Mouse (Mus musculus) layer of hippocampus, adult 11-12 months (tissue): ENCODE measurements around the gene Capn12.
"Not testable (repeated sequence)": the region's sequence is repeated elsewhere in the genome, so short reads cannot be mapped to it uniquely, and the experiment has no call there.

ENCODE experiments used
- DNase-seq: peaks from one replicate; pipeline ENCODE4 v3.0.0; 2022; ENCODE audit warnings: low spot score

Gene Capn12

DNA sequence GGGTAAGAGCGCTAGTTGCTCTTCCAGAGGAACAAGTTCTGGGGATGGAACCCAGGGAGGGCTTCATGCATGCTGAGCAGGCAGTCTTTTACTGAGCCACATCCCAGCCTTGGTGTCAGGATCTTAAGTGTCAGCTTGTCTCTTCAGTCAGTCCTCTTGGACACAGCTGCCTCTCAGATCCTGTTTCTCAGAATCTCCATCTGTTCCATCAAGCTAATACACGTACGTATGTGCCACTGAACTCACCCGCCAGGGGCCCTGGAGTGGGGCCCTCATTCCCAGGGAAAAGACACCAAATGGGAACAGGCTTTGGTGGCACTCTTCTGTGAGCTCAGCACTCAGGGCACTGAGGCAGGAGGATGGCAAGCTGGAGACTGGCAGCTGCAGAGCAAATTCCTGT, 3.4 kb upstream of the Capn12 start:
- DNase-seq: no peak

DNA sequence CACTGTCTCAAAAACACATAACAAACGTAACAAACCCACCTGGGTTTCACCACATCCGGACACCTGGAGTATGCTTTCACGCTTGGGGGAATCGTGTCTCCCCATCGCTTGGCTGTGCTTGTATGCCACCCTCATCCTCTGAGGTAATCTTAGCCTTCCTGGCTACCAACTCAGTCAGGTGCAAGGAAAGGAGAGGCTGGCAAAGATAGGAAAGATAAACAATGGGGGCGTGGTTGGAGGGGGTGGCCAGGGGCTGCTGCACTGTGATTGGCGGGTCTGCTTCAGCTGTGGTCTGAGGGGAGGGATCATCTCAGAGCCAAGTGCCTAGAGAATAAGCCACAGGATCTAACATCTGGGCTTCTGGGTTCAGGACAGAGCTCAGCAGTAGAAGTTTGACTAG, 1.6 kb upstream of the Capn12 start:
- no peak for DNase-seq

DNA sequence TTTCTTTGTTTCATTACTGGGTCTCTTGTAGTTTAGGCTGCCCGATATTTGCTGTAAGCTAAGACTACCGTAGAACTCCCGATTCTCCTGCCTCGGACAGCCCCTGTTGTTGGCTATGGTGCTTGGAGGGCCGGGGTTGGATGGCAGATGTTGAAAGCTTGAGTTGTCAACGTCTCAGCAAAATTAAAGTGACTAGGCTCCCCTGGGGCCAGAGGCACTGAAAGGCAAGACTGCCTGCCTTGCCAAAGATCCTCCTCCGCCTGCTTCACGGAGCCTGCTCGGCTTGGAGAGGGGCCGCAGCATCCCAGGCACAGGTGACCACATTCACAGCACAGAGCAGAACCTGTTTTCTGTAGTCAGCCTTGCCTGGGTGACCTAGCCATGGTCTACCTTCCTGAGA, 668 bp upstream of the Capn12 start:
- DNase-seq: no peak

DNA sequence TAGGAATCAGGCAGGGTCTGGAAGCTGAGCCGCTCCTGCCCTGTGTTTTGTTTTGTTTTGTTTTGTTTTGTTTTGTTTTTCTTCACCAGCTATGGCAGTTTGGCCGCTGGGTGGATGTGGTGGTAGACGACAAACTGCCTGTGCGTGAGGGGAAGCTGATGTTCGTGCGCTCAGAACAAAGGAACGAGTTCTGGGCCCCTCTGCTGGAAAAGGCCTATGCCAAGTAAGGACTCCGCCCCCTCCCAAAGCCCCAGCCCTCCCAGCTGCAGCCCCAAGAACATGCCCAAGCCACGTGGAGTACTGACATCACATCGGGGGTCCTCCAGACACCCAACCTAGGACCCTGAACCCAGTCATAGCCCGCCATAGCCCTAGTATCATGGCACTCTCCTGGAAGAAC, 1.8 kb downstream of the Capn12 start:
- DNase-seq: no peak

DNA sequence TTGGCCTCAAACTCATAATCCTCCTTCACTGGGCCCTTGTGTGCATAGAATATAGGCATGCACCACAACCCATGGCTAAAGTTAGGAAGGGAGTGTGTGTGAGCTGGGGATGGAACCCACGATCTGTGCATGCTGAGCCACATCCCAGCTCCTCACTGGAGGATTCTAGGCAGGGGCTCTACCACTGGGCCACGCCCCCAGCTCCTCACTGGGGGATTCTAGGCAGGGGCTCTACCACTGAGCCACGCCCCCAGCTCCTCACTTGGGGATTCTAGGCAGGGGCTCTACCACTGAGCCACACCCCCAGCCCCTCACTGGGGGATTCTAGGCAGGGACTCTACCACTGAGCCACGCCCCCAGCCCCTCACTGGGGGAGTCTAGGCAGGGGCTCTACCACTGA, 2.5 kb downstream of the Capn12 start:
- not testable (repeated sequence) for DNase-seq

DNA sequence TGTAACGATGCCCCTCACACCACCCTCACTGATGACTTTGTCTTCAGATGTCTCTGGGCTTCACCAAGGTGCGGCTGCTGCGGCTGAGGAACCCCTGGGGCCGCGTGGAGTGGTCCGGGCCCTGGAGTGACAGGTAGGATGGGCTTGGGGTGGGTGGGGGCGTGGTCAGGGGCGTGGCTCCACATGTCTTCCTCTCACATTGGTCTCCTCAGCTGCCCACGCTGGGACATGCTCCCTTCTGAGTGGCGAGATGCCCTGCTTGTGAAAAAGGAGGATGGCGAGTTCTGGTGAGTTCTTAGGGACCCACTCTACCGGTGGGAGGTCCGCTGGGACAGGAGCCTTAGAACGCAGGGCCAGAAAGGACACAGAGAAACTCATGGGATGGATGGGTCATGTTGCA, 5.3 kb downstream of the Capn12 start:
- DNase-seq: no peak

DNA sequence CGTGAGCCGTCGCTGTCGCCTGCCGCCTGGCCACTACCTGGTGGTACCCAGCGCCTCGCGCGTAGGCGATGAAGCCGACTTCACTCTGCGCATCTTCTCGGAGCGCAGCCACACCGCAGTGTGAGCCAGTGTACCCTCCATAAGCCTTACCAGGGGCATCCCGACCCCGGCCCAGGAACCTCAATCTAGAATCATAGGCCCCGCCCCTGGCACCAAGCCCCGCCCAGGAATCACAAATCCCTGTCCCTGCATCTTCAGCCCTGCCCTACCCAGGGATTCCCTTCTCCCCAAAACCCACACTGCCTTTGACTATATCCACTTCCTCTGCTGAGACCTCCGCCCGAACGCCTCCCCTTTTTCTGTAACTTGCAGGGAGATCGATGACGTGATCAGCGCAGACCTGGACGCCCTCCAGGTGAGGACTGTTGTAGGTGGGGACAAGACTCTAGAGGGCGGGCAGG, 7.5 kb downstream of the Capn12 start:
- DNase-seq: no peak

DNA sequence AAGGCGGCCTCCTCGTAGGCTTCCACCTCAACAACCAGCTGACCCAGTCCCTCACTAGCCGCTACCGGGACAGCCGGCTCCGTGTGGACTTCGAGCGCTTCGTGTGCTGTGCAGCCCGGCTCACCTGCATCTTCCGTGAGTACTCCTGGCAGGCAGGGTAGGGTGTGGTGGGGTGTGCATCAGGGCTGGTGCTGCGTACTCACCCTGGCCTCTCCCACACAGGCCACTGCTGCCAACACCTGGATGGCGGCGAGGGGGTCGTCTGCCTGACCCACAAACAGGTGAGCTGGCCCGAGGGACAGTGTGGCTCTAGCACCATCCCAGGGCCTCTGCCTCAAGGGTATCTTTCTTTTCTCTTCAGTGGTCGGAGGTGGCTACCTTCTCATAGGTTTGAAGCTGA, 11.4 kb downstream of the Capn12 start:
- DNase-seq: no peak

DNA sequence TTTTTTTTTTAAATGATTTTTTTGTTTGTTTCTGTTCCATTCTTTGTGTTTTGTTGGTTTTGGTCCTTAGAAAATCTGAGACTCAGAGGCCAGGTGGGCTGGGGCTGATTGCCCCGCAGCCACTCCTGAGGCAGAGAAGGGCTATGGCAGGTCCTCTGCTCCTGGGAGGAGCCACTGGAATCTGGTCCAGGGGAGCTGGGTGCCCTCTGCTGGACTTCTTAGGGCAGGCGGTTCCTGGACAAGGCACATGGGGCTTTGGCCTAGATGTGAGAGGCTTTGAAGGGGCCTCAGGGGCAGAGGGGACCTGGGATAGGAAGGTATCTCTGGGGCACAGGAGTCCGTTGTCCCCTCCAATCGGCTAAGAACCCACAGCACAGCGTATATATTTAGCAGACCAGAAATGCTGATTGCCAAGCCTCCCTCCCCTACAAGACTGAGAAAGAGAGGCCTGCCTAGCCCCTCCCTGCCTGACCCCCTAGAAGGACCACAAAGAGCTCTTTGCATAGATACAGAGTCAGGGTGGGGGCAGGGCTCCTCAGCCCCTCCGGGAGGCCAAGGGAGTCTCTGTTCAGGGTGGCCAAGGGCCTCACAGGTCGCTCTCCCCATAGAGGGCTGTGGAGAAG, 12.5 kb downstream of the Capn12 start:
- no peak for DNase-seq

DNA sequence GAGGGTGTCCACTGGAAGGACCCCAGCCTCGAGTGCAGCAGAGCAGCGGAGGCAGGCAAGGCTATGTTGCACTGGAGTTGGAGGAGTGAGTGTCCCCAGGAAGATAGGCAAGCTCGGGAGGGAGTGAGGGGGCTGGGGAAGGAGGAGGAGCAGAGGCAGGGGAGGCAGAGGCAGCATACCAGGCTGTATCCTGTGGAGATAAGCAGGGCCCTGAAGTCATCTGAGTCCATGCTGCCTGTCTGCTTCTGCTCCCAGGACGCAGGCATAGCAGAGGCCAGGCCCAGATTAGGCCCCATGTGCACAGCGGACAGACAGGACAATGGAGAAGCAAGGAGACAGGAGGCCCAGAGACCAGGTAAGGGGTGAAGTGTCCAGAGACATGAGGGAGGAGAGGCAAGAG, 13.7 kb downstream of the Capn12 start:
- no peak for DNase-seq

DNA sequence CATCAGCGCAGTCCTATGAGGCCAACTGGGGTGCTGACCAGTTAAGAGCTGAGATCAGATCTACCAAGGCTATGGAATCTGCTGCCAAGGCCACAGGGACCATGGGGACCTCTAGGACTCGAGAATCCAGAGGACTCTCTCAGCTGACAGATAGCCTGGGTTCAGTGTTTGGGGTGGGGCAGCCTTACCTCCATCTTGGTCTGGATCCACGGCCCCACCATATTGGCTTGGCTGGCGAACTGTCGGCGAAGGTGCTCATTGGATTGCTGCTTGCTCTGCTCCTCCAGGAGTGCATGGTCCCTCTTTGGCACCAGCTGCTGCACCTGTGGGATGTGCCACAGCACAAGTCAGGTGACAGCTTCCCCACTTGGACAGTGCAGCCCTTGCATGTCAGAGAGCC, 16.4 kb downstream of the Capn12 start:
- no peak for DNase-seq

DNA sequence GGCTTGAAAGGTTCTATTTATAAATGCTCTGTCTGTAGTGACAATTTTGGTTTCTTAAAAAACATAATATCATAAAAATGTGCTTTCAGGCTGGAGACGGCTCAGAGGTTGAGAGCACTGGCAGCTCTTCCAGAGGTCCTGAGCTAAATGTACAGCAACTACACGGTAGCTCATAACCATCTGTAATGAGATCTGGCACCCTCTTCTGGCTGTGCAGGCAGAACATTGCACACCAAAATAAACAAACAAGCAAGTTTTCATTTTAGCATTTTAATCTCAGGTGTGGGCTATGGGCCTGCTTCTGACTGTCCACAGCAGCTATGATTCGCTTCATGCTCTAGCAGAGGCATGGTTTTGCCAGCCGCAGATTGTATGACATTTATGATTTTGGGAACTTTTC, 18.8 kb downstream of the Capn12 start:
- DNase-seq: no peak

DNA sequence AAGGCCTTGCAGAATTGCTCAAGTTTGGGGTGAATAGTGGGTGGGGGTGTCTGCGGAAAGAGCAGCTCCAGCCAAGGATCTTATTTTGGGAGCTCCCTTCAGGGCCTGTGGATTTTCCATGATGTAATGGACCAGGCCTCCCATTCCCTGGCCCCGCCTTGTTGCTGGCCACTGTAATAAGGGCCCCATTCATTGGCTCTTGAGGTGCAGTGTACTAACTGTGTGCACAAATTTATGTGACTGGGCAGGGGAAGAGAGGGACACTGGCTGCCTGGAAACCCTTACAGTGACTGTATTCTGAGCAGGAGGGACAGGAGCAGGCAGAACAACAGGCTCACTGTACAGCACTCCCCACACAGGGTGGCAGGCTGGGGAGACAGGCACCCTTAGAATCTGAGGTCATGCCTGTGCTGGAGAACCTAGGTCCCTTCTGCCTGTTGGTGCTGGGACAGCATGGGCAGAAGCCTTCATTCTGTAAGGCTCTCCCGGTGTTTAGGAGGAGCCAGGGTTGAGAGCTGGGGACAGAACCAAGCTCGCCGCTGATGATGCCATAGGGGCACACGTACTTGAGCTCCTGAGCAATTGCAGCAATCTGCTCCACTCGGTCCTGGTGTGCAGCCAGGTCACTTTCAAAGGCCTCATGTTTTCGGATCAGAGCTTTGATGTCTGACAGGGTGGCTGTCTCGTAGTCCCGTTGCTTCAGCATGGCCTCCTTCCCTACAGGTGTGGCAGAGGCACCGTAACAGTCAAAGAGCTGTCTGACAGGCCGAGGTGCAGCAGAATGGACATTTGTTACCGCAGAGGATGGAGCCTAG, 20.3 kb downstream of the Capn12 start:
- DNase-seq: peak; percentile 65

DNA sequence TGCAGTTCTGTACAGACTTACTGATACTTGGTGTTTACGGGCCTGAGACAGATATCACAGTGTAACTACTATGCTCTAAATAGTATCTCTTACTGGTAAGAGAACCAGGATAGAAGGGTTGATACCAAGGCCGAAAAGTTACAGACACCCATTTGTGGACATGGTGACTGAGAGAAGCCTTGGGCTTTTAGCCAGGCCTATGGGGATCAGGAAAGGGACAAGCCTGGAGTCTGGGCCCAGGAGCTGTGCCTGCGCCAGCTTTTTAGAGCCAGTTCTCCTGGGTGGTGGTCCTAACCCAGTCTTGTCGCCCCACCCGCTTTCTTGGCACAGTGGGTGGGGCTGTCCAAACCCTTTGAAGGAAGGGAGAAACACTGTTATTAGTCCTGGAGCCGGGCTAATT, 21.0 kb downstream of the Capn12 start:
- no peak for DNase-seq

DNA sequence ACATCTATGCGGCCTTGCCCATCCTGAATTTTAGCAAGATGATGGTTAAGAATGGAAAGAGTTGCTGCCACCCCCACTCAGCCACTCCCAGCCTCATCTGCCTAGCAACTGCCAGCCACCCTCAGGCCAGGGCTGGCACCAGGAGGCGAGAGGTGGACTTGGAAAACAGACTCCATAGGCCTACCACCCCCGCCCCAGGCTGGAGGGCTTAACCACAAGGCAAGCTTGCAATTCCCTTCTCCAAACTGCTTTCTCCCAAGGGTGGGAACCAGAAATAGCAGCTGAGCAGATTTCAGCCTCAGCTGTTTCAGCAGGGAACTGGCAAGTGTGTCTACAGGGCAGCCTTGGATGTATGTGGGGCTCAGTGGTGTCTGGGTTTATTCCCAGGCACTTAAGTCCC, 21.6 kb downstream of the Capn12 start:
- peak; percentile 63 for DNase-seq

DNA sequence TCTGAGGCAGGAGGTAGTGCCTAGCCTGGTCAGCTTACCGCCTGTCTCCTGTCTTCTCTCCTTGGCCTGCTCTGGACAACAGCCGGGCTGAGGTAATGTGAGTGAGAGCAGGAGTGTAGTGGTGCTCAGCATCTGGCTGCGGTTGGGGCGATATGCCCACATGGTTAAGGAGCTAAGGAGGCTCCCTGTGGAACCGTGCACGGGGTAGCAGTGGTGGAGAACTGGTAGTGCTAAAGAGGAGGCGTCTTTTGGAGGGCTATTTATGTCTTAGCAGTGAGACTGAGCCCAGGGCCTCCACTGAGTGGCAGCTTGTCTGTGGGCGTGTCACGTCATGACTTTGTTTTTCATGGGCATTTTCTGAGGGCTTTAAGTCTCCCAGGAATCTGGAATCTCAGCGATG, 22.6 kb downstream of the Capn12 start:
- DNase-seq: peak; percentile 74

DNA sequence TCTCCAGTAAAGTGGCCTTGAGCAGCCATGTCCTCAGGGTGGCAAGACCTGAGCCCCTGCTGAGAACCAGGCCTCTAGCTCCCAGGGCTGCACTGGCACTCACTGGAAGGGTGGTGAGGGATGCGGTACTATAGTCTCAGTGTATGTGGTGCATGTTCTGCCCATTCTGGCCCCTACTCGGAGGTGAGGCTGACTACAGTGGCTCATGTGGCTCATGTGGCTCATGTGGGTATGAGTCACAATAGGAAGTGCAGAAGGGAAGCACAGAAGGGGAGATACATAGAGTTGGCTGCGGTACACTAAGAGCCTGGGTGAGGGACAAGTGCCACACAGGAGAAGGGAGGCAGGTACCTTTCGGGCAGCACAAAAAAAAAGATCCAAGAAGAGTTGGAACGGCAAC, 26.0 kb downstream of the Capn12 start:
- no peak for DNase-seq

DNA sequence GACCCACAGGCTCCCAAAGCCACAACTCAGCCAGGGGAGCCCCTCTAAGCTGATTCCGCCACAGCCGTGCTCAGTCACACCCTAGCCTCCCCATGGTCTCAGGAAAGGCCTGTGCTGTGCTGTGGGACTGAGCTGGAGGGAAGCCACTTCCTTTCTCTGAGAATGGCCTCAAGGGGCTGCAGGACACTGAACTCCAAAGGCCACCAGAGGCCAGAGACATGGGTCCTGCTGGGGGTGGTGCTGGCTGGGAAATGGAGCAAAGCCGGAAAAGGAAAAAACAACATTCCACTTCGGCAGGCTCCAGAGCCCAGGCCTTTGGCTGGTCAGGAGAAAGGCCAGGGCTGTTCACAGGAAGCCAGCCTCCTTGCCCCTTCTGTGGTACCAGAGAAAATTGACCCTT, 30.4 kb downstream of the Capn12 start:
- DNase-seq: no peak

DNA sequence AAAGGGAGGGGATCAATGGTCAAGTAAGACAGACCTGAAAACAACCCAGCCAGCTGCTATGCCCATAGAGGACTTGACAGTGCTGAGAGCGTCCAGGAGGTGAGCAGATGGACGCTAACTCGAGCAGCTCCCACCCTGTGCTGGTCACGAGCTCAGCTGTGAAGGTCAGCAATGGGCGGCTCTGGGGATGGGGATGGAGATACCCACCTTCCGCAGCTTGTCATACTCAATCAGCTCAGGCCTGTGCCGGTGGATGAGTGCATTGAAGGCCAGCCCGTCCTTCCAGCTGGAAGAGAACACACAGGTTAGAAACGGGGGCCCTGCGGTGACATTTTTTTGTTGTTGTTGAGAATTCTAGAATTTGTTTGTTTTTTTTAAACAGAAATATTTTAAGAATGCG, 31.9 kb downstream of the Capn12 start:
- no peak for DNase-seq

DNA sequence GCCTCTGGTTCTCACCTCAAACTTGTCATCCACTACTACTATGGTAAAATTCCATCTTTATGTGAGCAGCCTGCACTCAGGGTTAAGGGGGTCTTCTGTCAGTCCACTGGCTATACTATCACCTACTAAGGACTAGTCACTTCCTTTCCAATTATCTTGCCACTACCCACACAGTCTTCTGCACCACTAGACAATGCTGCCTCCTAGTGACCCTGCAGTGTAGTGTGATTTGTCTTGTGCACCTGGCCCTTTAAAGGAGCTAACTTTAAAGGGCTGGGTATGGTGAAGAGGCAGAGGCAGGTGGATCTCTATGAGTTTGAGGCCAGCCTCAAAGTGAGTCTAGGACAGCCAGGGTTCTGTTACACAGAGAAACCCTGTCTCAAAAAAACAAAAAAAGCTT, 35.3 kb downstream of the Capn12 start:
- no peak for DNase-seq

DNA sequence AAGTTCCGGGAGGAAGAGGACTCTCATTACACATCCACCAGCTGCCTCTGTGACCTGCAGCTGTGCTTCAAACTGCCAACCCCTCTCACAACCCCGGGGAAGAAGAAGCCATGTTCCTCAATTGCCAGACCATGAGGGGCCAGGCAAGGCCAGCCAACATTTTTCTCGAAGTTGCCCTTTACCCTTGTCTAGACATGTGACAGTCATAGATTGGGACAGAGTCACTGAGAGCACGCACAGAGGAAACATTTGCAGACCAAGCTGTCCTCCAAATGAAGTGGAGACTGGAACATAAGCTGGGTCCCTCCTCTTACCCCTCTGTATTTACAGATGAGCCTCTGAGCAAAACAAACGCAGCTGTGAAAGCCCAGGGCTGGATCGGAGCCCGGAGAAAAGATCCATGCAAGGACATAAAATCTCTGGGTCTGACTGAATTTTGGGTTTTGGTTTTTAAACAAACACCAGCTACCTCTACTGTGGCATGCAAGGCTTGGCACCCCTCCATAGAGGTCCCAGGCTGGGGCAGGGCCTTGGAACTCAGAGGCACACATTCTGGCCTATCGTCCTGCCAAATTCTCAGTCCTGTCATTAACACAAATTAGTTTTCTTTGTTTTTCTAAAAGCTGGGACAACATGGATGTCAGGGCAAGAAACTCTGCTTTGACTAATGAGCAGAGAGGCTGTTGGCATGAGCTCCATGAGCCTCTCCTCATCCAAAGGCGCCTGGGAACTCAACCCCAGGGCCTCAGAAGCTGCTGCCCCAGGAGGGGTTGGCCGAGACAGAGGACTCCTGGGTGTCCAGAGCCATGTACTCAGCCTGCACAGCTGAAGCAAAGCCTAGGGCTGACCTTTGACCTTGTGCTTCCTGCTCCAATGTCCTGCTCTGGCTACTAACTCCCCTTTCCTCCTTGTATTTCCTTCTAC, 36.5 kb downstream of the Capn12 start:
- peak; percentile 76 for DNase-seq

DNA sequence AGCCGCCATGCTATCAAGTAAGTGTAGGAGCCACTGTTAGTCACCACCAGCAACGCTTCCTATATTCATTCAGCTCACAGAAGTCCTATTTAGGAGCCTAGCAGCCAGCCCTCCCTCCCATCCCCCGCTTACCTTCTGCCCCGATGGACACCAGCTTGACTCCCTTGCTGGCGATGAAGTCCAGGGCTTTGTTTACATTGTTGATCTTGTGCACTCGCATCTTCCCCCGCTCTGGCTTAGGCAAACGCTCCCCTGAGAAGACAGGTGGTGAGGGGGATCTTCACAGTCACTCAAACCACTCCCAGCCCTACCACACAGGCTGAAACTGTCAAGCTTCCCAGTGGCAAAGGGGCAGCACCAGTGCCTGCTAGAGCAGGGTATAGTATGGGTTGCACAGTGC, 37.3 kb downstream of the Capn12 start:
- DNase-seq: no peak

DNA sequence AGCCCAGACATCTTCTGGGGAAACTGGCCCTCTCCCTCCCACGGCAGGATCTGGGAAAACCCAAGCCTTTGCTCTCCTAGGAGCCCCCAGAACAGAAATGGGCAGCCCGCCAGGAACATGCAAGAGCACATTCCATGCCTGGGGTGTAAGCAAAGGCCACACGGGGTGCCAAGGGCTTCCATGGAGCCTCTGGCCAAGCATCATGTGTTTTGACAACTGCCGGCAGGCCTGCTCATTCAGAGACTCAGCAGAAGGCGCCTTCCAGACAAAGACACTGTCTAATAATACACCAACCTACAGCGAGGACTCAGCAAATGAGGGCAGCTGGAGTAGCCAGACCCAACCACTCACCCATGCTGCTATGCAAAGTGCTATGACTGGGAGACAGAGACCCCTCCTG, 38.6 kb downstream of the Capn12 start:
- DNase-seq: peak; percentile 54
